Mouse (Mus musculus): Measurements from ENCODE around the gene Ceacam20. TPM values are rescaled to one million over a fixed set of nuclear protein-coding genes. Genes with fewer than 3 reads are reported as not detected.
A peak's percentile ranks its signal among the peaks of the same experiment; 100 is the strongest.

Ceacam20 gene
- total RNA-seq (2014; rRNA removed; ENCODE audit: low replicate concordance) (not detected in 2 replicates), polyA plus RNA-seq (2015; fragmentation: Nextera tagmentation; extraction: Ambion mirVana) (not detected in 2 replicates)

DNA sequence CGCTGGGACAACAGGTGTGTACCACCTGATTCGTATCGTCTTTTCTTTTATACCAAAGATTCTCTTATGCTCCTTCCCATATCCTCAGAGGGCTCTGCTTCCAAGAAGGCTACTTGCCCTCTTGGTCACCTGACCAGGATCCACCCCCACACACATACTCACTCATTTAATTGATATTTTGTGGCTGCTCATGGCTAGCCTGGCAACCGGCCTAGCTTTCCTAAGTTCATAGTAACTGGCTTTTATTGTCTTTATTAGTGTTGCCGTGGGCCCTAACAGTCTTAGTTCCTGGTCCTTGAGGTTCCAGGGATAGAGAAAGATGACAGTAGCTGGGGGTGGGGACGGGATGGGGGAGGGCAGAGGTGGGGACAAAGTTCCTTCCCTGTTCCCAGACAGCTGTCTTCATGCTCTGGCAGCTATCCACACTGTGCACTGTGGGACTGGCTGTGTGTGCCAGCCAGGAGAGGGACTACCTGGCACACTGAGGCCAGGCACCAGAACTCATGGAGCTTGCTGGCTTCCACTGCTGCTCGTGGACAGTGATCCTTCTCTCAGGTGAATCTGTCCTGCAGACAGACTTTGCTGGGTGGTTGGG lies at the start of gene Ceacam20:
TSS of gene Ceacam20 (plus strand) at position 428 of the 595 bp plus-strand sequence.
- no peaks in the 10 kb centered on the region for H3K4me1 ChIP-seq (ENCODE audit: control insufficient read depth, insufficient read depth)
- DNase-seq (ENCODE audit: low spot score), result no peak
- H3K4me2 ChIP-seq (ENCODE audit: low read depth, low read length), result no peak within 1 kb of the TSS
- ATAC-seq (ENCODE audit: insufficient read depth, low read depth), result no peak
- H3K27me3 ChIP-seq (ENCODE audit: control insufficient read depth, insufficient read depth, low read length), result no peaks in the 10 kb centered on the region
- no peak within 1 kb of the TSS for H3K4me3 ChIP-seq (ENCODE audit: low read depth, low read length)
- H3K27ac ChIP-seq (ENCODE audit: low read depth), result no peak within 1 kb of the TSS
- 0 out of 2 replicates have a peak, but pooled peaks cover 7% of the 10 kb centered on the region for H3K9me3 ChIP-seq (replicated peaks; ENCODE audit: control insufficient read depth, low read length)
- WGBS, result 74% methylated on average over 7 of the region's 7 CpGs
- H3K36me3 ChIP-seq (replicated peaks; ENCODE audit: control insufficient read depth, insufficient read depth, low read length), result no peaks in the 10 kb centered on the region
- TF ChIP-seq CTCF (IDR thresholded peaks at IDR 0.05; ENCODE audit: low read depth) (no peak), EP300 (IDR thresholded peaks at IDR 0.05; ENCODE audit: low read depth) (no peak)
- no peak within 1 kb of the TSS for H3K9ac ChIP-seq (replicated peaks; ENCODE audit: low read depth, low read length)

DNA sequence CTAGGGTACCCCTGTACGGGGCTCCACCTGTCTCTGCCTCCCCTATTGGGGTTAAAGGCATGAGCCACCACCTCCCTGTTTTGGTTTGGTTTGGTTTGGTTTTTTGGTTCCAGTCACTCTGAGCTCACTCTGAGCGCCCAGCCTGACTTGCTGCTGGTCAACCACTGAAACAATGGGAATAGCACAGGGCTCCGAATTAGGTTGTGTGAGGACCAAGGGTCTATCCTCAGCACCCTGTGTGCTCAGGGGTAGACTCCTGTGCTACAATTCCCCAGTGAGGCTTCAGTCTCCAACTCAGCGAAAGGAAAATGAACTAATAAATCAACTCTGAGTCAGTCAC lies 45.1 kb upstream of the Ceacam20 start:
- TF ChIP-seq EP300 (IDR thresholded peaks at IDR 0.05; ENCODE audit: low read depth) (no peak), CTCF (IDR thresholded peaks at IDR 0.05; ENCODE audit: low read depth) (no peak)
- Histone ChIP-seq H3K4me2 (ENCODE audit: low read depth, low read length) (peak overlapping the region; percentile 76), H3K27ac (ENCODE audit: low read depth) (peak overlapping the region; percentile 93), H3K4me1 (ENCODE audit: control insufficient read depth, insufficient read depth) (peaks cover 5% of the 10 kb centered on the region; the same call in 1 of the 2 replicates), H3K36me3 (replicated peaks; ENCODE audit: control insufficient read depth, insufficient read depth, low read length) (peaks cover 34% of the 10 kb centered on the region), H3K9me3 (replicated peaks; ENCODE audit: control insufficient read depth, low read length) (no peaks in the 10 kb centered on the region), H3K27me3 (ENCODE audit: control insufficient read depth, insufficient read depth, low read length) (no peaks in the 10 kb centered on the region), H3K4me3 (ENCODE audit: low read depth, low read length) (peak overlapping the region; percentile 84), H3K9ac (replicated peaks; ENCODE audit: low read depth, low read length) (peak overlapping the region; percentile 90)
- no peak; the same call in 1 of the 2 replicates for ATAC-seq (ENCODE audit: insufficient read depth, low read depth)
- 27% methylated on average over 4 of the region's 4 CpGs for WGBS
- DNase-seq (ENCODE audit: low spot score), result no peak

DNA sequence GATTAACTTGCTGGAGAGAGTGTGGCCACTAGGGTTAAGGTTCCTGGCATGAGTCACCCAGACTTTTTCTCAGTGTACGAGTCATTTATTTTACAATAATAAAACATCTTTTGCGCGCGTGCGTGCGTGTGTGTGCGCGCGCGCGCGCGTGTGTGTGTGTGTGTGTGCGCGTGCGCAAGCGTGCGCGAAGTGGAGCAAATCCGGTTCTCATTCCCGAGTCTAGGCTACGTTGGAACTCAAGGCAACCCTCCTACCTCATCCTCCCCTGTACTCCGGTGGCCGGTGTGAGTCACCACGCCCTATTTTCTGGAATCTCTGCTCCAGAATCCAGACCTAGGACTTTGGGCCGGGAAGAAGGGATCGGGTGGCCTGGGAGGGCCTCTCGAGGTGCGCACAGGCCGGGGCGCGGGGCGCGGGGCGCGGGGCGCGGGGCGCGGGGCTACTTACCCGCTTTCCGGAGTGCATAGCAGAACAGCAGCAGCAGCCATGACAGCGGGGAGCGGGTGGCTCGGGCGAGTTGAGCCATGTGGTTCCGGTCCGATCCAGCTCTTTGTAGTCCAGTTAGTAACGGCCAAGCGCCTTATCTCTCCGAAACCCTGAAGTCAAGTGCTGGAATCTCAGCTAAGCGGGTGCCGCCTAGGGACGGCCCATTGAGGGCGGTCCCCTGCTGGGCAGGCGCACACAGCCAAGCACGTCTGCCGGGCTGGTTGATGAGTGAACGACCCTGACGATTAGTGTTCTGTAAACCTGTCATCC lies 44.5 kb upstream of the Ceacam20 start, which contains the start of gene Pvr:
TSS of gene Pvr (minus strand) at position 655 of the 756 bp plus-strand sequence.
- Histone ChIP-seq H3K4me2 (ENCODE audit: low read depth, low read length) (peak within 1 kb of the TSS; percentile 76), H3K9ac (replicated peaks; ENCODE audit: low read depth, low read length) (peak within 1 kb of the TSS; percentile 90), H3K36me3 (replicated peaks; ENCODE audit: control insufficient read depth, insufficient read depth, low read length) (peaks cover 28% of the 10 kb centered on the region), H3K27me3 (ENCODE audit: control insufficient read depth, insufficient read depth, low read length) (no peaks in the 10 kb centered on the region), H3K4me1 (ENCODE audit: control insufficient read depth, insufficient read depth) (peaks cover 5% of the 10 kb centered on the region; the same call in 1 of the 2 replicates), H3K4me3 (ENCODE audit: low read depth, low read length) (peak within 1 kb of the TSS; percentile 84), H3K9me3 (replicated peaks; ENCODE audit: control insufficient read depth, low read length) (no peaks in the 10 kb centered on the region), H3K27ac (ENCODE audit: low read depth) (peak within 1 kb of the TSS; percentile 93)
- ATAC-seq (ENCODE audit: insufficient read depth, low read depth) (peak; percentile 91), DNase-seq (ENCODE audit: low spot score) (peak; percentile 90)
- peak; percentile 36 for TF ChIP-seq CTCF (IDR thresholded peaks at IDR 0.05; ENCODE audit: low read depth)
- TF ChIP-seq EP300 (IDR thresholded peaks at IDR 0.05; ENCODE audit: low read depth), result no peak
- WGBS, result under 1% methylated on average over 59 of the region's 60 CpGs

DNA sequence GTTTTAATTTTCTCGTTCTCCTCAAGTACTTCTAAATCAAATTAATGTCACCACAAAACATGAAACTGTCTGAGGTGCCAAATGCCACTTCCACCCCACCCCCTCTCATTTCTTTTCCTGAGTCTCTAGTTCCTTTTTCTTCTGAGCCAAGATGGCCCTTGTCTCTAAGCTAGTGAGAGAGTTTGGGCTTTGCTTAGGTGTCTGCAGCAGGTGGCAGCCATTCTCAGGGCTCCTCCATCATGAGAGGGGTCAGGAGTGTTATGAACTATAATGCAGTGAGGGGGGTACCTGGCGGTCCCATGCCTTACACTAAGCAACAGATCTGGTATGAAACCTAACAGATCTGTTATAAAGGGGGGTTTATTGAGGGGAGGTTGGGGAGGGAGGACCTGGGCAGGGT lies 41.9 kb upstream of the Ceacam20 start:
- no peak for ATAC-seq (ENCODE audit: insufficient read depth, low read depth)
- 57% methylated on average over 2 of the region's 2 CpGs for WGBS

DNA sequence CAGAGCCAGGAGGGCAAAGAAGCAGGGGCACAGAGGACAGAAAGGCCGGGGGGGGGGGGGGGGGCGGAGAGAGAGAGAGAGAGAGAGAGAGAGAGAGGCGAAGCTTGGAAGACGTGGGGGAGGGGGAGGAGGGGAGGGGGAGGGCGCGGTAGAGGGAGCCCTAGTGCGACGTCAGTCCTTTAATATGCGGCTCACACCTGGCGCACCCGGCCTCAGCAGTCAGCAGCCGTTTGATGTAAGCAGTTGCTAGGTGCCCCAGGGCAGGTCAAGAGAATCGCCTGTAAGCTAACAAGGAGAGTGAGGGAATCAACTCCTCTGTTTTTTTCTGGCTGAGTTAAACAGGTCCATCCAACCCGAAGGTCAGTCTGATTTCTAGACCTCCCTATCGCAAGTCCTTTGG lies 41.4 kb upstream of the Ceacam20 start:
- H3K9me3 ChIP-seq (replicated peaks; ENCODE audit: control insufficient read depth, low read length), result no peaks in the 10 kb centered on the region
- no peak for ATAC-seq (ENCODE audit: insufficient read depth, low read depth)
- WGBS, result 11% methylated on average over 11 of the region's 15 CpGs
- H3K9ac ChIP-seq (replicated peaks; ENCODE audit: low read depth, low read length), result no peak overlapping the region
- no peak overlapping the region for H3K27ac ChIP-seq (ENCODE audit: low read depth)
- TF ChIP-seq EP300 (IDR thresholded peaks at IDR 0.05; ENCODE audit: low read depth) (no peak), CTCF (IDR thresholded peaks at IDR 0.05; ENCODE audit: low read depth) (no peak)
- no peak overlapping the region for H3K4me3 ChIP-seq (ENCODE audit: low read depth, low read length)
- no peak overlapping the region for H3K4me2 ChIP-seq (ENCODE audit: low read depth, low read length)
- H3K36me3 ChIP-seq (replicated peaks; ENCODE audit: control insufficient read depth, insufficient read depth, low read length), result no peaks in the 10 kb centered on the region
- no peak for DNase-seq (ENCODE audit: low spot score)
- no peaks in the 10 kb centered on the region for H3K27me3 ChIP-seq (ENCODE audit: control insufficient read depth, insufficient read depth, low read length)
- peaks cover 5% of the 10 kb centered on the region; the same call in 1 of the 2 replicates for H3K4me1 ChIP-seq (ENCODE audit: control insufficient read depth, insufficient read depth)

More for the DNA sequence above, 41.9 kb upstream of the Ceacam20 start:
- DNase-seq (ENCODE audit: low spot score), result no peak
- H3K4me3 ChIP-seq (ENCODE audit: low read depth, low read length), result no peak overlapping the region
- H3K27me3 ChIP-seq (ENCODE audit: control insufficient read depth, insufficient read depth, low read length), result no peaks in the 10 kb centered on the region
- peaks cover 4% of the 10 kb centered on the region for H3K36me3 ChIP-seq (replicated peaks; ENCODE audit: control insufficient read depth, insufficient read depth, low read length)
- H3K9ac ChIP-seq (replicated peaks; ENCODE audit: low read depth, low read length), result no peak overlapping the region
- peak overlapping the region; percentile 38; the same call in 1 of the 2 replicates for H3K27ac ChIP-seq (ENCODE audit: low read depth)
- no peak overlapping the region for H3K4me2 ChIP-seq (ENCODE audit: low read depth, low read length)
- H3K9me3 ChIP-seq (replicated peaks; ENCODE audit: control insufficient read depth, low read length), result no peaks in the 10 kb centered on the region
- no peak for TF ChIP-seq CTCF (IDR thresholded peaks at IDR 0.05; ENCODE audit: low read depth)
- TF ChIP-seq EP300 (IDR thresholded peaks at IDR 0.05; ENCODE audit: low read depth), result no peak
- H3K4me1 ChIP-seq (ENCODE audit: control insufficient read depth, insufficient read depth), result peaks cover 5% of the 10 kb centered on the region; the same call in 1 of the 2 replicates

Data from heart, postnatal 0 days (tissue).